Mouse (Mus musculus): ENCODE results near the gene Atf7ip2. TPM values are rescaled to one million over a fixed set of nuclear protein-coding genes. Genes with fewer than 3 reads are reported as not detected.
"Not testable (repeated sequence)": the region's sequence is repeated elsewhere in the genome, so short reads cannot be mapped to it uniquely, and the experiment has no call there.

Atf7ip2 gene
- total and polyA plus RNA-seq, 2 experiments from 2014 or later, result 0.29 TPM; not detected in 1

GRCm38 (mm10) chr16:10172179-10172820 is 20.2 kb upstream of the Atf7ip2 start:
- Histone ChIP-seq H3K4me1 (ENCODE audit: insufficient read depth, low read length) (no peaks in the 10 kb centered on the region), H3K4me3 (ENCODE audit: low read length) (no peak overlapping the region), H3K9me3 (ENCODE audit: low read length) (no peaks in the 10 kb centered on the region), H3K27ac (no peak overlapping the region), H3K36me3 (ENCODE audit: insufficient read depth, low read length) (no peaks in the 10 kb centered on the region), H3K27me3 (ENCODE audit: insufficient read depth, low read length) (no peaks in the 10 kb centered on the region), H3K4me2 (ENCODE audit: low read depth, low read length) (no peak overlapping the region), H3K9ac (replicated peaks; ENCODE audit: low read length) (no peak overlapping the region)
- DNase-seq (ENCODE audit: low spot score) (no peak), ATAC-seq (no peak)
- 95% methylated on average over 3 of the region's 3 CpGs for WGBS
- TF ChIP-seq CTCF (IDR thresholded peaks at IDR 0.05; ENCODE audit: low read depth), result no peak

- H3K36me3 ChIP-seq (ENCODE audit: insufficient read depth, low read length); H3K4me3 ChIP-seq (ENCODE audit: low read length); ATAC-seq; H3K4me1 ChIP-seq (ENCODE audit: insufficient read depth, low read length); H3K27me3 ChIP-seq (ENCODE audit: insufficient read depth, low read length); H3K9me3 ChIP-seq (ENCODE audit: low read length); H3K27ac ChIP-seq; H3K9ac ChIP-seq (replicated peaks; ENCODE audit: low read length); DNase-seq (ENCODE audit: low spot score); H3K4me2 ChIP-seq (ENCODE audit: low read depth, low read length): not testable (repeated sequence)
- WGBS, result 96% methylated on average over 10 of the region's 10 CpGs
Observed at GRCm38 (mm10) chr16:10187461-10187860, 5.1 kb upstream of the Atf7ip2 start.

- WGBS, result 86% methylated on average over 1 of the region's 1 CpGs
- Histone ChIP-seq H3K4me1 (ENCODE audit: insufficient read depth, low read length) (no peaks in the 10 kb centered on the region), H3K27ac (no peak overlapping the region), H3K9me3 (ENCODE audit: low read length) (no peaks in the 10 kb centered on the region), H3K4me3 (ENCODE audit: low read length) (no peak overlapping the region), H3K4me2 (ENCODE audit: low read depth, low read length) (no peak overlapping the region), H3K36me3 (ENCODE audit: insufficient read depth, low read length) (no peaks in the 10 kb centered on the region), H3K9ac (replicated peaks; ENCODE audit: low read length) (no peak overlapping the region), H3K27me3 (ENCODE audit: insufficient read depth, low read length) (no peaks in the 10 kb centered on the region)
- no peak for TF ChIP-seq CTCF (IDR thresholded peaks at IDR 0.05; ENCODE audit: low read depth)
- ATAC-seq (no peak), DNase-seq (ENCODE audit: low spot score) (no peak)
Observed at GRCm38 (mm10) chr16:10208777-10209176, 16.3 kb downstream of the Atf7ip2 start.

- H3K4me1 ChIP-seq (ENCODE audit: insufficient read depth, low read length); ATAC-seq; H3K27ac ChIP-seq; H3K27me3 ChIP-seq (ENCODE audit: insufficient read depth, low read length); H3K4me2 ChIP-seq (ENCODE audit: low read depth, low read length); H3K9me3 ChIP-seq (ENCODE audit: low read length); H3K9ac ChIP-seq (replicated peaks; ENCODE audit: low read length); H3K36me3 ChIP-seq (ENCODE audit: insufficient read depth, low read length); DNase-seq (ENCODE audit: low spot score); H3K4me3 ChIP-seq (ENCODE audit: low read length): not testable (repeated sequence)
- 92% methylated on average over 1 of the region's 1 CpGs for WGBS
Observed at GRCm38 (mm10) chr16:10216366-10216765, 23.9 kb downstream of the Atf7ip2 start.

- not testable (repeated sequence) for H3K4me3 ChIP-seq (ENCODE audit: low read length); H3K9ac ChIP-seq (replicated peaks; ENCODE audit: low read length); H3K9me3 ChIP-seq (ENCODE audit: low read length); H3K4me2 ChIP-seq (ENCODE audit: low read depth, low read length); ATAC-seq; H3K27ac ChIP-seq; H3K27me3 ChIP-seq (ENCODE audit: insufficient read depth, low read length); DNase-seq (ENCODE audit: low spot score); H3K36me3 ChIP-seq (ENCODE audit: insufficient read depth, low read length); H3K4me1 ChIP-seq (ENCODE audit: insufficient read depth, low read length)
- 81% methylated on average over 2 of the region's 2 CpGs for WGBS
Observed at GRCm38 (mm10) chr16:10217020-10217419, 24.5 kb downstream of the Atf7ip2 start.

- Histone ChIP-seq H3K9me3 (ENCODE audit: low read length) (no peaks in the 10 kb centered on the region), H3K4me2 (ENCODE audit: low read depth, low read length) (no peak overlapping the region), H3K9ac (replicated peaks; ENCODE audit: low read length) (no peak overlapping the region), H3K27ac (no peak overlapping the region), H3K36me3 (ENCODE audit: insufficient read depth, low read length) (no peaks in the 10 kb centered on the region), H3K27me3 (ENCODE audit: insufficient read depth, low read length) (no peaks in the 10 kb centered on the region), H3K4me1 (ENCODE audit: insufficient read depth, low read length) (no peaks in the 10 kb centered on the region), H3K4me3 (ENCODE audit: low read length) (no peak overlapping the region)
- no peak for TF ChIP-seq CTCF (IDR thresholded peaks at IDR 0.05; ENCODE audit: low read depth)
- DNase-seq (ENCODE audit: low spot score), result no peak
- no peak for ATAC-seq
- 36% methylated on average over 2 of the region's 2 CpGs for WGBS
Observed at GRCm38 (mm10) chr16:10227361-10227760, 34.8 kb downstream of the Atf7ip2 start.

GRCm38 (mm10) chr16:10236601-10237000 is 44.1 kb downstream of the Atf7ip2 start:
- Histone ChIP-seq H3K27ac (no peak overlapping the region), H3K4me1 (ENCODE audit: insufficient read depth, low read length) (no peaks in the 10 kb centered on the region), H3K9me3 (ENCODE audit: low read length) (no peaks in the 10 kb centered on the region), H3K36me3 (ENCODE audit: insufficient read depth, low read length) (no peaks in the 10 kb centered on the region), H3K9ac (replicated peaks; ENCODE audit: low read length) (no peak overlapping the region), H3K4me3 (ENCODE audit: low read length) (no peak overlapping the region), H3K4me2 (ENCODE audit: low read depth, low read length) (no peak overlapping the region), H3K27me3 (ENCODE audit: insufficient read depth, low read length) (no peaks in the 10 kb centered on the region)
- no peak for TF ChIP-seq CTCF (IDR thresholded peaks at IDR 0.05; ENCODE audit: low read depth)
- ATAC-seq (no peak), DNase-seq (ENCODE audit: low spot score) (no peak)

Data from hindbrain, postnatal 0 days (tissue).